Mouse (Mus musculus): ENCODE measurements at regions not wholly inside any gene's neighbourhood (a gene's known extent, or its start where the extent isn't known, plus 50 kb on each side); places are given as distances from the start of the nearest gene placed in this dataset.

DNA sequence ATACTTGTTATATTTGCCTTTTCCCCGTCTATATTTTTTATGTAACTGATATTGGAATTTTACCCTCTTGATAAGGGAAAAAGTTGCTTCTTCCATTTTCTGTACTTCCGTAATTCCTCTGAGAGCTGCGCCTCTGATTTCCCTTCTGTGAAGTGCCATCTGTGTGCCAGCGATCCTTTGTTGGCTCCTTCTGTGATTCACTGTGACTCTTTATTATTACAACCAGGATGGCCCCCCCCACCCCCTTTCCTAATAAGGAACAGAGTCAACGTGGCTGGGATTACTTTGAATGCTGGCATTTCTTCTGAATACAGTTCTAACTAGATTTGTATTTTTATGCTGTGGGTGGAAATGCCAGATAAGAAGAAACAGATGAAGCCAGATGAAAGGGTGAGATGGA lies 602.9 kb upstream of the Fam92a start:
- TF ChIP-seq POLR2A (IDR thresholded peaks at IDR 0.05; ENCODE audit: control insufficient read depth, extremely low read depth, insufficient read depth, low read length, poor library complexity) = no peak
- TF ChIP-seq CTCF (IDR thresholded peaks at IDR 0.05; ENCODE audit: borderline replicate concordance, control insufficient read depth, extremely low read depth, insufficient read depth, low read length, poor library complexity) = no peak
